Mouse (Mus musculus): ENCODE measurements around the gene Scrn3. TPM values are rescaled to one million over a fixed set of nuclear protein-coding genes. Genes with fewer than 3 reads are reported as not detected.

Gene Scrn3
- polyA plus RNA-seq, 1 experiment from 2014 or later, result 7.8 TPM

- Histone ChIP-seq H3K9me3 (ENCODE audit: control insufficient read depth) (no peaks in the 10 kb centered on the region), H3K27ac (ENCODE audit: low read depth, low read length) (no peak overlapping the region), H3K4me2 (replicated peaks; ENCODE audit: low read depth) (peak overlapping the region; percentile 49), H3K36me3 (ENCODE audit: control insufficient read depth, insufficient read depth) (no peaks in the 10 kb centered on the region), H3K9ac (ENCODE audit: low read depth, low read length) (no peak overlapping the region), H3K4me1 (replicated peaks; ENCODE audit: control insufficient read depth, insufficient read depth, low read length) (peaks cover 3% of the 10 kb centered on the region; the same call in 1 of the 2 replicates), H3K4me3 (ENCODE audit: low read depth, low read length) (peak overlapping the region; percentile 20), H3K27me3 (replicated peaks; ENCODE audit: control insufficient read depth, insufficient read depth, low read length) (peaks cover 74% of the 10 kb centered on the region)
- ATAC-seq, result peak; percentile 65; the same call in 1 of the 2 replicates
- 4% methylated on average over 20 of the region's 20 CpGs for WGBS
- TF ChIP-seq CTCF (IDR thresholded peaks at IDR 0.05; ENCODE audit: low read depth), result peak; percentile 97
These were observed 34.1 kb upstream of the Scrn3 start for GRCm38 (mm10) chr2:73278131-73278854.

- Histone ChIP-seq H3K9ac (ENCODE audit: low read depth, low read length) (no peak overlapping the region), H3K27me3 (replicated peaks; ENCODE audit: control insufficient read depth, insufficient read depth, low read length) (peaks cover 68% of the 10 kb centered on the region), H3K4me1 (replicated peaks; ENCODE audit: control insufficient read depth, insufficient read depth, low read length) (peaks cover 3% of the 10 kb centered on the region; the same call in 1 of the 2 replicates), H3K4me2 (replicated peaks; ENCODE audit: low read depth) (peak overlapping the region; percentile 49), H3K36me3 (ENCODE audit: control insufficient read depth, insufficient read depth) (no peaks in the 10 kb centered on the region), H3K27ac (ENCODE audit: low read depth, low read length) (no peak overlapping the region), H3K9me3 (ENCODE audit: control insufficient read depth) (no peaks in the 10 kb centered on the region), H3K4me3 (ENCODE audit: low read depth, low read length) (peak overlapping the region; percentile 20)
- 3% methylated on average over 17 of the region's 17 CpGs for WGBS
- ATAC-seq, result no peak
- TF ChIP-seq CTCF (IDR thresholded peaks at IDR 0.05; ENCODE audit: low read depth), result no peak
These were observed 33.5 kb upstream of the Scrn3 start for GRCm38 (mm10) chr2:73278869-73279268.

GRCm38 (mm10) chr2:73279271-73280038 is 32.9 kb upstream of the Scrn3 start:
- Histone ChIP-seq H3K9me3 (ENCODE audit: control insufficient read depth) (no peaks in the 10 kb centered on the region), H3K27ac (ENCODE audit: low read depth, low read length) (no peak overlapping the region), H3K27me3 (replicated peaks; ENCODE audit: control insufficient read depth, insufficient read depth, low read length) (peaks cover 62% of the 10 kb centered on the region), H3K4me2 (replicated peaks; ENCODE audit: low read depth) (peak overlapping the region; percentile 49; the same call in 1 of the 2 replicates), H3K4me3 (ENCODE audit: low read depth, low read length) (peak overlapping the region; percentile 20; the same call in 1 of the 2 replicates), H3K4me1 (replicated peaks; ENCODE audit: control insufficient read depth, insufficient read depth, low read length) (peaks cover under 1% of the 10 kb centered on the region; the same call in 1 of the 2 replicates), H3K36me3 (ENCODE audit: control insufficient read depth, insufficient read depth) (no peaks in the 10 kb centered on the region), H3K9ac (ENCODE audit: low read depth, low read length) (no peak overlapping the region)
- TF ChIP-seq CTCF (IDR thresholded peaks at IDR 0.05; ENCODE audit: low read depth), result no peak
- no peak for ATAC-seq
- WGBS, result 2% methylated on average over 31 of the region's 31 CpGs

GRCm38 (mm10) chr2:73280356-73281047 is 31.9 kb upstream of the Scrn3 start:
- Histone ChIP-seq H3K9me3 (ENCODE audit: control insufficient read depth) (no peaks in the 10 kb centered on the region), H3K4me2 (replicated peaks; ENCODE audit: low read depth) (peak overlapping the region; percentile 37), H3K36me3 (ENCODE audit: control insufficient read depth, insufficient read depth) (peaks cover 2% of the 10 kb centered on the region; the same call in 1 of the 2 replicates), H3K27ac (ENCODE audit: low read depth, low read length) (no peak overlapping the region), H3K9ac (ENCODE audit: low read depth, low read length) (no peak overlapping the region), H3K4me1 (replicated peaks; ENCODE audit: control insufficient read depth, insufficient read depth, low read length) (no peaks in the 10 kb centered on the region; the same call in 1 of the 2 replicates), H3K4me3 (ENCODE audit: low read depth, low read length) (peak overlapping the region; percentile 9), H3K27me3 (replicated peaks; ENCODE audit: control insufficient read depth, insufficient read depth, low read length) (peaks cover 57% of the 10 kb centered on the region)
- 6% methylated on average over 33 of the region's 33 CpGs for WGBS
- ATAC-seq, result no peak
- TF ChIP-seq CTCF (IDR thresholded peaks at IDR 0.05; ENCODE audit: low read depth), result no peak

- Histone ChIP-seq H3K4me3 (ENCODE audit: low read depth, low read length) (peak overlapping the region; percentile 9; the same call in 1 of the 2 replicates), H3K4me2 (replicated peaks; ENCODE audit: low read depth) (peak overlapping the region; percentile 37), H3K4me1 (replicated peaks; ENCODE audit: control insufficient read depth, insufficient read depth, low read length) (no peaks in the 10 kb centered on the region; the same call in 1 of the 2 replicates), H3K9ac (ENCODE audit: low read depth, low read length) (no peak overlapping the region), H3K27me3 (replicated peaks; ENCODE audit: control insufficient read depth, insufficient read depth, low read length) (peaks cover 51% of the 10 kb centered on the region), H3K27ac (ENCODE audit: low read depth, low read length) (no peak overlapping the region), H3K36me3 (ENCODE audit: control insufficient read depth, insufficient read depth) (peaks cover 4% of the 10 kb centered on the region; the same call in 1 of the 2 replicates), H3K9me3 (ENCODE audit: control insufficient read depth) (no peaks in the 10 kb centered on the region)
- ATAC-seq, result no peak
- TF ChIP-seq CTCF (IDR thresholded peaks at IDR 0.05; ENCODE audit: low read depth), result no peak
- WGBS, result 33% methylated on average over 22 of the region's 22 CpGs
These were observed 31.2 kb upstream of the Scrn3 start for GRCm38 (mm10) chr2:73281048-73281661.
